Mouse (Mus musculus): ENCODE measurements around the gene Ifit3b. TPM values are rescaled to one million over a fixed set of nuclear protein-coding genes. Genes with fewer than 3 reads are reported as not detected.
"Not testable (repeated sequence)": the region's sequence is repeated elsewhere in the genome, so short reads cannot be mapped to it uniquely, and the experiment has no call there.

The Ifit3b gene
- polyA plus RNA-seq (2012), result 0.04 TPM in 1 of 2 replicates, not detected in the other

GRCm38 (mm10) chr19:34607237-34608051, at the start of gene Ifit3b:
Gene Ifit3b, plus strand, starts transcription at chr19:34607970.
- not testable (repeated sequence) for H3K4me1 ChIP-seq (ENCODE audit: control insufficient read depth); H3K9me3 ChIP-seq (ENCODE audit: control insufficient read depth, low read length); H3K27me3 ChIP-seq (ENCODE audit: control insufficient read depth); H3K36me3 ChIP-seq (ENCODE audit: control insufficient read depth); H3K4me3 ChIP-seq (replicated peaks)

GRCm38 (mm10) chr19:34562556-34562955, 45.2 kb upstream of the Ifit3b start:
- TF ChIP-seq TAL1 (IDR thresholded peaks at IDR 0.05; ENCODE audit: low read length), result no peak
- TF ChIP-seq GATA1 (IDR thresholded peaks at IDR 0.05; ENCODE audit: low read length), result no peak
- H3K9me3 ChIP-seq (ENCODE audit: control insufficient read depth, low read length), result no peaks in the 10 kb centered on the region
- H3K4me1 ChIP-seq (ENCODE audit: control insufficient read depth), result peaks cover 7% of the 10 kb centered on the region

GRCm38 (mm10) chr19:34566178-34566784, 41.5 kb upstream of the Ifit3b start:
- H3K9me3 ChIP-seq (ENCODE audit: control insufficient read depth, low read length), result no peaks in the 10 kb centered on the region
- no peak overlapping the region for H3K4me3 ChIP-seq (replicated peaks)
- no peaks in the 10 kb centered on the region for H3K27me3 ChIP-seq (ENCODE audit: control insufficient read depth)
- peaks cover 5% of the 10 kb centered on the region for H3K4me1 ChIP-seq (ENCODE audit: control insufficient read depth)
- TF ChIP-seq TAL1 (IDR thresholded peaks at IDR 0.05; ENCODE audit: low read length), result no peak
- TF ChIP-seq GATA1 (IDR thresholded peaks at IDR 0.05; ENCODE audit: low read length), result no peak
- no peaks in the 10 kb centered on the region for H3K36me3 ChIP-seq (ENCODE audit: control insufficient read depth)

More at GRCm38 (mm10) chr19:34562556-34562955, 45.2 kb upstream of the Ifit3b start:
- H3K27me3 ChIP-seq (ENCODE audit: control insufficient read depth), result no peaks in the 10 kb centered on the region
- no peak overlapping the region for H3K4me3 ChIP-seq (replicated peaks)
- no peaks in the 10 kb centered on the region for H3K36me3 ChIP-seq (ENCODE audit: control insufficient read depth)

GRCm38 (mm10) chr19:34568988-34569895, 38.5 kb upstream of the Ifit3b start:
- H3K36me3 ChIP-seq (ENCODE audit: control insufficient read depth), result peaks cover 5% of the 10 kb centered on the region; the same call in 1 of the 2 replicates
- H3K4me1 ChIP-seq (ENCODE audit: control insufficient read depth), result no peaks in the 10 kb centered on the region
- H3K4me3 ChIP-seq (replicated peaks), result no peak overlapping the region
- no peaks in the 10 kb centered on the region for H3K27me3 ChIP-seq (ENCODE audit: control insufficient read depth)
- TF ChIP-seq GATA1 (IDR thresholded peaks at IDR 0.05; ENCODE audit: low read length), result no peak
- no peak for TF ChIP-seq TAL1 (IDR thresholded peaks at IDR 0.05; ENCODE audit: low read length)
- H3K9me3 ChIP-seq (ENCODE audit: control insufficient read depth, low read length), result no peaks in the 10 kb centered on the region

GRCm38 (mm10) chr19:34569896-34570476, 37.8 kb upstream of the Ifit3b start:
- H3K27me3 ChIP-seq (ENCODE audit: control insufficient read depth), result no peaks in the 10 kb centered on the region
- peaks cover 5% of the 10 kb centered on the region; the same call in 1 of the 2 replicates for H3K36me3 ChIP-seq (ENCODE audit: control insufficient read depth)
- H3K9me3 ChIP-seq (ENCODE audit: control insufficient read depth, low read length), result no peaks in the 10 kb centered on the region
- no peaks in the 10 kb centered on the region for H3K4me1 ChIP-seq (ENCODE audit: control insufficient read depth)
- no peak for TF ChIP-seq TAL1 (IDR thresholded peaks at IDR 0.05; ENCODE audit: low read length)
- TF ChIP-seq GATA1 (IDR thresholded peaks at IDR 0.05; ENCODE audit: low read length), result no peak
- no peak overlapping the region for H3K4me3 ChIP-seq (replicated peaks)

GRCm38 (mm10) chr19:34571080-34571479, 36.7 kb upstream of the Ifit3b start:
- Histone ChIP-seq H3K9me3 (ENCODE audit: control insufficient read depth, low read length) (no peaks in the 10 kb centered on the region), H3K36me3 (ENCODE audit: control insufficient read depth) (peaks cover 5% of the 10 kb centered on the region; the same call in 1 of the 2 replicates), H3K27me3 (ENCODE audit: control insufficient read depth) (no peaks in the 10 kb centered on the region), H3K4me3 (replicated peaks) (no peak overlapping the region), H3K4me1 (ENCODE audit: control insufficient read depth) (no peaks in the 10 kb centered on the region)
- TF ChIP-seq GATA1 (IDR thresholded peaks at IDR 0.05; ENCODE audit: low read length), result no peak
- no peak for TF ChIP-seq TAL1 (IDR thresholded peaks at IDR 0.05; ENCODE audit: low read length)

- no peak overlapping the region for H3K4me3 ChIP-seq (replicated peaks)
- H3K27me3 ChIP-seq (ENCODE audit: control insufficient read depth), result no peaks in the 10 kb centered on the region
- no peaks in the 10 kb centered on the region for H3K9me3 ChIP-seq (ENCODE audit: control insufficient read depth, low read length)
- peaks cover 5% of the 10 kb centered on the region; the same call in 1 of the 2 replicates for H3K36me3 ChIP-seq (ENCODE audit: control insufficient read depth)
- TF ChIP-seq TAL1 (IDR thresholded peaks at IDR 0.05; ENCODE audit: low read length) (no peak), GATA1 (IDR thresholded peaks at IDR 0.05; ENCODE audit: low read length) (no peak)
- H3K4me1 ChIP-seq (ENCODE audit: control insufficient read depth), result no peaks in the 10 kb centered on the region
Observed at GRCm38 (mm10) chr19:34573650-34574049, 34.1 kb upstream of the Ifit3b start.

- no peaks in the 10 kb centered on the region for H3K4me1 ChIP-seq (ENCODE audit: control insufficient read depth)
- no peak overlapping the region for H3K4me3 ChIP-seq (replicated peaks)
- H3K27me3 ChIP-seq (ENCODE audit: control insufficient read depth), result no peaks in the 10 kb centered on the region
- TF ChIP-seq TAL1 (IDR thresholded peaks at IDR 0.05; ENCODE audit: low read length), result no peak
- TF ChIP-seq GATA1 (IDR thresholded peaks at IDR 0.05; ENCODE audit: low read length), result no peak
- peaks cover 5% of the 10 kb centered on the region; the same call in 1 of the 2 replicates for H3K36me3 ChIP-seq (ENCODE audit: control insufficient read depth)
- no peaks in the 10 kb centered on the region for H3K9me3 ChIP-seq (ENCODE audit: control insufficient read depth, low read length)
Observed at GRCm38 (mm10) chr19:34577121-34577520, 30.6 kb upstream of the Ifit3b start.

- not testable (repeated sequence) for H3K4me1 ChIP-seq (ENCODE audit: control insufficient read depth); H3K27me3 ChIP-seq (ENCODE audit: control insufficient read depth); H3K4me3 ChIP-seq (replicated peaks); H3K36me3 ChIP-seq (ENCODE audit: control insufficient read depth); H3K9me3 ChIP-seq (ENCODE audit: control insufficient read depth, low read length)
Observed at GRCm38 (mm10) chr19:34582696-34583095, 25.1 kb upstream of the Ifit3b start.

- H3K4me1 ChIP-seq (ENCODE audit: control insufficient read depth); H3K27me3 ChIP-seq (ENCODE audit: control insufficient read depth); H3K36me3 ChIP-seq (ENCODE audit: control insufficient read depth); H3K9me3 ChIP-seq (ENCODE audit: control insufficient read depth, low read length); H3K4me3 ChIP-seq (replicated peaks): not testable (repeated sequence)
Observed at GRCm38 (mm10) chr19:34583126-34583766, 24.5 kb upstream of the Ifit3b start, which contains the start of gene Ifit3. Gene Ifit3, plus strand, starts transcription at chr19:34583531.

- H3K4me3 ChIP-seq (replicated peaks); H3K9me3 ChIP-seq (ENCODE audit: control insufficient read depth, low read length); H3K4me1 ChIP-seq (ENCODE audit: control insufficient read depth); H3K27me3 ChIP-seq (ENCODE audit: control insufficient read depth); H3K36me3 ChIP-seq (ENCODE audit: control insufficient read depth): not testable (repeated sequence)
Observed at GRCm38 (mm10) chr19:34585740-34586458, 21.9 kb upstream of the Ifit3b start.

All from erythroblast, embryonic 14.5 days (primary cell).